Mouse (Mus musculus) myocyte (in vitro differentiated cells): ENCODE data around the gene Olfr1097.

Experiments
- CEBPB ChIP-seq: IDR thresholded peaks from 2 replicates; pipeline ENCODE4 v1.6.1; 2011; ENCODE audit warnings: mild to moderate bottlenecking, moderate library complexity; ENCODE audit not compliant: poor library complexity, insufficient read depth, severe bottlenecking
- E2F4 ChIP-seq: IDR thresholded peaks from one replicate; pipeline ENCODE4 v1.6.1; 2011; ENCODE audit warnings: mild to moderate bottlenecking, control low read depth, moderate library complexity; ENCODE audit not compliant: insufficient read depth
- MYOG ChIP-seq, 3 experiments: IDR thresholded peaks; one replicate each; pipeline ENCODE4 v1.6.1; 2011; ENCODE audit warnings: control low read depth in 2 of 3, low read depth in 2 of 3, mild to moderate bottlenecking in 2 of 3; ENCODE audit not compliant: insufficient read length in 2 of 3, control insufficient read depth in 1 of 3, insufficient read depth in 1 of 3
- POLR2A ChIP-seq: IDR thresholded peaks from one replicate; pipeline ENCODE4 v1.6.1; 2011; ENCODE audit warnings: low read depth, mild to moderate bottlenecking, control low read depth, moderate library complexity; ENCODE audit not compliant: insufficient read length
- POLR2AphosphoS2 ChIP-seq: IDR thresholded peaks from one replicate; pipeline ENCODE4 v1.6.1; 2011; ENCODE audit warnings: low read depth, control low read depth; ENCODE audit not compliant: insufficient read length
- TCF3 ChIP-seq: IDR thresholded peaks from one replicate; pipeline ENCODE4 v1.6.1; 2011; ENCODE audit warnings: low read depth, control low read depth; ENCODE audit not compliant: insufficient read length
- USF1 ChIP-seq: IDR thresholded peaks from one replicate; pipeline ENCODE4 v1.6.1; 2011; ENCODE audit warnings: low read depth, mild to moderate bottlenecking, control low read depth, moderate library complexity

GRCm38 (mm10) chr2:86926557-86926956 is 34.5 kb upstream of the Olfr1097 start:
- TF ChIP-seq E2F4: no peak
- TF ChIP-seq USF1: no peak
- no peak for TF ChIP-seq POLR2A
- TF ChIP-seq POLR2AphosphoS2: no peak
- no peak for TF ChIP-seq MYOG (IDR thresholded peaks at IDR 0.05; ENCODE audit: control insufficient read depth in 1 of 3, insufficient read depth in 1 of 3, insufficient read length in 2 of 3, low read depth in 2 of 3)
- TF ChIP-seq TCF3: no peak
- TF ChIP-seq CEBPB: no peak
